Mouse (Mus musculus): ENCODE measurements around the gene Igsf23.
"Not testable (repeated sequence)": the region's sequence is repeated elsewhere in the genome, so short reads cannot be mapped to it uniquely, and the experiment has no call there.

Igsf23 gene

GRCm38 (mm10) chr7:19950589-19950988 is at the start of gene Igsf23:
Gene Igsf23 (minus strand): TSS chr7:19950756.
- no peak for DNase-seq (ENCODE audit: low read depth, low spot score)

- DNase-seq (ENCODE audit: low read depth, low spot score), result not testable (repeated sequence)
Observed at GRCm38 (mm10) chr7:19996721-19997120, 46.2 kb upstream of the Igsf23 start.

GRCm38 (mm10) chr7:19991165-19991564 is 40.6 kb upstream of the Igsf23 start, which contains the start of gene Nlrp9b:
Gene Nlrp9b (plus strand): TSS chr7:19991465.
- DNase-seq (ENCODE audit: low read depth, low spot score), result not testable (repeated sequence)

- no peak for DNase-seq (ENCODE audit: low read depth, low spot score)
Observed at GRCm38 (mm10) chr7:19971516-19971915, 21.0 kb upstream of the Igsf23 start.

GRCm38 (mm10) chr7:19970196-19970595 is 19.6 kb upstream of the Igsf23 start:
- no peak for DNase-seq (ENCODE audit: low read depth, low spot score)

- DNase-seq (ENCODE audit: low read depth, low spot score), result no peak
Observed at GRCm38 (mm10) chr7:19969541-19970090, 19.1 kb upstream of the Igsf23 start.

GRCm38 (mm10) chr7:19969106-19969505 is 18.6 kb upstream of the Igsf23 start:
- DNase-seq (ENCODE audit: low read depth, low spot score), result no peak

- no peak for DNase-seq (ENCODE audit: low read depth, low spot score)
Observed at GRCm38 (mm10) chr7:19964985-19965579, 14.5 kb upstream of the Igsf23 start, which contains the start of gene Ceacam20. Gene Ceacam20 (plus strand): TSS chr7:19965412.

- no peak for DNase-seq (ENCODE audit: low read depth, low spot score)
Observed at GRCm38 (mm10) chr7:19962423-19962822, 11.9 kb upstream of the Igsf23 start.

- DNase-seq (ENCODE audit: low read depth, low spot score), result peak; percentile 79
Observed at GRCm38 (mm10) chr7:19956341-19956781, 5.8 kb upstream of the Igsf23 start.

GRCm38 (mm10) chr7:19955861-19956260 is 5.3 kb upstream of the Igsf23 start:
- no peak for DNase-seq (ENCODE audit: low read depth, low spot score)

- no peak for DNase-seq (ENCODE audit: low read depth, low spot score)
Observed at GRCm38 (mm10) chr7:19953054-19953453, 2.5 kb upstream of the Igsf23 start.

- DNase-seq (ENCODE audit: low read depth, low spot score), result no peak
Observed at GRCm38 (mm10) chr7:19952320-19952986, 1.9 kb upstream of the Igsf23 start.

- no peak for DNase-seq (ENCODE audit: low read depth, low spot score)
Observed at GRCm38 (mm10) chr7:19949996-19950395, 560 bp downstream of the Igsf23 start.

- DNase-seq (ENCODE audit: low read depth, low spot score), result no peak
Observed at GRCm38 (mm10) chr7:19948956-19949355, 1.6 kb downstream of the Igsf23 start.

- no peak for DNase-seq (ENCODE audit: low read depth, low spot score)
Observed at GRCm38 (mm10) chr7:19945821-19946515, 4.6 kb downstream of the Igsf23 start.

GRCm38 (mm10) chr7:19945201-19945600 is 5.4 kb downstream of the Igsf23 start:
- DNase-seq (ENCODE audit: low read depth, low spot score), result no peak

- no peak for DNase-seq (ENCODE audit: low read depth, low spot score)
Observed at GRCm38 (mm10) chr7:19944709-19945108, 5.8 kb downstream of the Igsf23 start.

- DNase-seq (ENCODE audit: low read depth, low spot score), result no peak
Observed at GRCm38 (mm10) chr7:19940256-19940655, 10.3 kb downstream of the Igsf23 start.

GRCm38 (mm10) chr7:19939555-19940235 is 10.9 kb downstream of the Igsf23 start:
- no peak for DNase-seq (ENCODE audit: low read depth, low spot score)

GRCm38 (mm10) chr7:19937229-19937821 is 13.2 kb downstream of the Igsf23 start:
- DNase-seq (ENCODE audit: low read depth, low spot score), result no peak

All from embryo, embryonic 11.5 days (tissue).